Mouse (Mus musculus) duodenum, adult 2 months (tissue): ENCODE data around the gene Catsperg1. TPM values are rescaled to one million over a fixed set of nuclear protein-coding genes. Genes with fewer than 3 reads are reported as not detected.

Experiments used
- polyA plus RNA-seq: library from polyadenylated mRNA; depleted of rRNA; stranded (reverse); fragments of >200 nt; gene quantifications from 2 replicates; pipeline ENCODE4 v1.2.3, GENCODE M21; 2012; ENCODE audit warnings: low replicate concordance; rRNA removed

Catsperg1 gene
- polyA plus RNA-seq: 0.19 and 0.48 TPM in 2 replicates

GRCm38 (mm10) chr7:29213675-29214082, at the start of gene Catsperg1:
Gene Catsperg1, minus strand, starts transcription at chr7:29214035.

GRCm38 (mm10) chr7:29248261-29248841, 34.5 kb upstream of the Catsperg1 start, which contains the start of gene 2200002D01Rik:
Gene 2200002D01Rik, minus strand, starts transcription at chr7:29248466.

GRCm38 (mm10) chr7:29238019-29238967, 24.5 kb upstream of the Catsperg1 start, which contains the start of gene Yif1b:
Gene Yif1b, plus strand, starts transcription at chr7:29238329.

GRCm38 (mm10) chr7:29232247-29233013, 18.6 kb upstream of the Catsperg1 start, which contains the start of gene Kcnk6:
Gene Kcnk6, minus strand, starts transcription at chr7:29232515.

GRCm38 (mm10) chr7:29180077-29180853, 33.6 kb downstream of the Catsperg1 start, which contains the start of gene Psmd8:
Gene Psmd8, minus strand, starts transcription at chr7:29180701.

GRCm38 (mm10) chr7:29170066-29170754, 43.6 kb downstream of the Catsperg1 start, which contains the start of the genes Ggn and Spred3:
Gene Ggn, plus strand, starts transcription at chr7:29170210.
Gene Spred3, minus strand, starts transcription at chr7:29170411.

GRCm38 (mm10) chr7:29155838-29156782, 57.7 kb downstream of the Catsperg1 start, which contains the start of gene Fam98c:
Gene Fam98c, minus strand, starts transcription at chr7:29156234.

GRCm38 (mm10) chr7:29134693-29135386, 79.0 kb downstream of the Catsperg1 start, which contains the start of gene Rasgrp4:
Gene Rasgrp4, plus strand, starts transcription at chr7:29134851.

Other genes starting within 250 kb of the Catsperg1 start
- gene Eif3k, start 232.2 kb downstream of the Catsperg1 start, polyA plus RNA-seq: 105 and 141 TPM in 2 replicates
- 8.1 and 21.6 TPM in 2 replicates for gene Map4k1, start 232.0 kb downstream of the Catsperg1 start, polyA plus RNA-seq
- under 0.01 and 0.05 TPM in 2 replicates for gene Ryr1, start 88.9 kb downstream of the Catsperg1 start, polyA plus RNA-seq
- gene Rasgrp4, start 79.2 kb downstream of the Catsperg1 start, polyA plus RNA-seq: 3.5 and 4.2 TPM in 2 replicates
- 135 and 295 TPM in 2 replicates for gene Fam98c, start 57.8 kb downstream of the Catsperg1 start, polyA plus RNA-seq
- 0.97 and 1.5 TPM in 2 replicates for gene Ggn, start 43.8 kb downstream of the Catsperg1 start, polyA plus RNA-seq
- 1.1 and 2.2 TPM in 2 replicates for gene Spred3, start 43.6 kb downstream of the Catsperg1 start, polyA plus RNA-seq
- gene Psmd8, start 33.3 kb downstream of the Catsperg1 start, polyA plus RNA-seq: 80.4 and 112 TPM in 2 replicates
- 22.4 and 52.7 TPM in 2 replicates for gene Kcnk6, start 18.5 kb upstream of the Catsperg1 start, polyA plus RNA-seq
- gene Yif1b, start 24.3 kb upstream of the Catsperg1 start, polyA plus RNA-seq: 56.6 and 58.6 TPM in 2 replicates
- gene 2200002D01Rik, start 34.4 kb upstream of the Catsperg1 start, polyA plus RNA-seq: 437 and 814 TPM in 2 replicates
- gene Spint2, start 67.9 kb upstream of the Catsperg1 start, polyA plus RNA-seq: 764 and 2,886 TPM in 2 replicates
- gene Ppp1r14a, start 75.3 kb upstream of the Catsperg1 start, polyA plus RNA-seq: 21.4 and 39.1 TPM in 2 replicates
- gene Dpf1, start 89.9 kb upstream of the Catsperg1 start, polyA plus RNA-seq: 0.48 and 2.4 TPM in 2 replicates